Mouse (Mus musculus): Measurements from ENCODE around the gene Spata2. TPM values are rescaled to one million over a fixed set of nuclear protein-coding genes. Genes with fewer than 3 reads are reported as not detected.

Spata2 gene
- total RNA-seq (2021), result 10 to 100 TPM; 80.9 to 82.4 TPM
- long read RNA-seq, experiment 1, full-length matches to known transcripts, result 4 of 15 reads
- long read RNA-seq, experiment 1, partial matches to known transcripts, result 0 of 15 reads
- long read RNA-seq, experiment 1, other reads (novel, unspliced or antisense), result 11 of 15 reads
- long read RNA-seq, experiment 2, full-length matches to known transcripts, result 7 of 10 reads
- long read RNA-seq, experiment 2, partial matches to known transcripts, result 0 of 10 reads
- long read RNA-seq, experiment 2, other reads (novel, unspliced or antisense), result 3 of 10 reads

- TF ChIP-seq CTCF (conservative IDR thresholded peaks at IDR 0.05), result no peak
- H3K4me3 ChIP-seq, result peak within 1 kb of the TSS; percentile 92
- H3K27ac ChIP-seq, result peak within 1 kb of the TSS; percentile 98
- peak; percentile 92 for DNase-seq (ENCODE audit: low spot score in 2 of 2)
Observed at GRCm38 (mm10) chr2:167492713-167493636, at the start of gene Spata2. Gene Spata2, minus strand, starts transcription at chr2:167492887.

- no peak for DNase-seq (ENCODE audit: low spot score in 2 of 2)
- TF ChIP-seq CTCF (conservative IDR thresholded peaks at IDR 0.05), result no peak
- no peak overlapping the region for H3K27ac ChIP-seq
- H3K4me3 ChIP-seq, result no peak overlapping the region
Observed at GRCm38 (mm10) chr2:167542361-167542760, 49.7 kb upstream of the Spata2 start.

- Histone ChIP-seq H3K27ac (no peak overlapping the region), H3K4me3 (no peak overlapping the region)
- no peak for TF ChIP-seq CTCF (conservative IDR thresholded peaks at IDR 0.05)
- no peak for DNase-seq (ENCODE audit: low spot score in 2 of 2)
Observed at GRCm38 (mm10) chr2:167541761-167542160, 49.1 kb upstream of the Spata2 start.

GRCm38 (mm10) chr2:167541324-167541723 lies 48.6 kb upstream of the Spata2 start:
- no peak for DNase-seq (ENCODE audit: low spot score in 2 of 2)
- H3K4me3 ChIP-seq, result no peak overlapping the region
- no peak for TF ChIP-seq CTCF (conservative IDR thresholded peaks at IDR 0.05)
- no peak overlapping the region for H3K27ac ChIP-seq

GRCm38 (mm10) chr2:167540477-167541110 lies 47.9 kb upstream of the Spata2 start:
- Histone ChIP-seq H3K27ac (no peak overlapping the region), H3K4me3 (no peak overlapping the region)
- TF ChIP-seq CTCF (conservative IDR thresholded peaks at IDR 0.05), result no peak
- no peak for DNase-seq (ENCODE audit: low spot score in 2 of 2)

- Histone ChIP-seq H3K4me3 (no peak overlapping the region; the same call in 1 of the 2 replicates), H3K27ac (no peak overlapping the region)
- DNase-seq (ENCODE audit: low spot score in 2 of 2), result no peak
- TF ChIP-seq CTCF (conservative IDR thresholded peaks at IDR 0.05), result no peak
Observed at GRCm38 (mm10) chr2:167539536-167540476, 47.1 kb upstream of the Spata2 start.

GRCm38 (mm10) chr2:167538671-167539306 lies 46.1 kb upstream of the Spata2 start:
- H3K27ac ChIP-seq, result no peak overlapping the region

GRCm38 (mm10) chr2:167537476-167538297 lies 45.0 kb upstream of the Spata2 start, which contains the start of gene Snai1:
Gene Snai1, plus strand, starts transcription at chr2:167538195.
- Histone ChIP-seq H3K4me3 (peak within 1 kb of the TSS; percentile 54), H3K27ac (no peak within 1 kb of the TSS)
- DNase-seq (ENCODE audit: low spot score in 2 of 2), result peak; percentile 67 to 74
- peak; percentile 94 for TF ChIP-seq CTCF (conservative IDR thresholded peaks at IDR 0.05)

More at GRCm38 (mm10) chr2:167538671-167539306, 46.1 kb upstream of the Spata2 start:
- no peak for DNase-seq (ENCODE audit: low spot score in 2 of 2)
- TF ChIP-seq CTCF (conservative IDR thresholded peaks at IDR 0.05), result no peak
- peak overlapping the region; percentile 54; the same call in 1 of the 2 replicates for H3K4me3 ChIP-seq

- no peak for DNase-seq (ENCODE audit: low spot score in 2 of 2)
- no peak overlapping the region for H3K4me3 ChIP-seq
- no peak for TF ChIP-seq CTCF (conservative IDR thresholded peaks at IDR 0.05)
- H3K27ac ChIP-seq, result no peak overlapping the region
Observed at GRCm38 (mm10) chr2:167536320-167536945, 43.7 kb upstream of the Spata2 start.

GRCm38 (mm10) chr2:167533880-167534279 lies 41.2 kb upstream of the Spata2 start:
- TF ChIP-seq CTCF (conservative IDR thresholded peaks at IDR 0.05), result no peak
- Histone ChIP-seq H3K27ac (no peak overlapping the region), H3K4me3 (no peak overlapping the region)
- no peak for DNase-seq (ENCODE audit: low spot score in 2 of 2)
